Mouse (Mus musculus): Measurements from ENCODE around the gene Fyn.

GRCm38 (mm10) chr10:39343551-39343950 is 25.1 kb upstream of the Fyn start:
- TF ChIP-seq POLR2A (IDR thresholded peaks at IDR 0.05; ENCODE audit: low read depth, low read length), result no peak
- no peak for TF ChIP-seq CTCF (IDR thresholded peaks at IDR 0.05; ENCODE audit: borderline replicate concordance, insufficient read depth, low read length)

Data from embryonic fibroblast, embryonic 13.5 days (primary cell).